8 mouse cellular contexts compared by ENCODE assay signal in genomic region chr4:99656605-99657429, GRCm38 (mm10). TPM values are rescaled to one million over a fixed set of nuclear protein-coding genes. Genes with fewer than 3 reads are reported as not detected.
DNase-seq lines count a peak whose midpoint lies in the region; ATAC-seq and TF ChIP-seq lines count a peak whose summit lies in the region.

No protein-coding gene starts in this region.

- peaks cover 97% of the 10 kb centered on the region for H3K27me3 ChIP-seq in liver, embryonic 11.5 days (replicated peaks; ENCODE audit: control insufficient read depth, insufficient read depth, low read length)
- peaks cover 53% of the 10 kb centered on the region for H3K27me3 ChIP-seq in forebrain, postnatal 0 days (ENCODE audit: insufficient read depth, low read length)
- H3K27me3 ChIP-seq in neural tube, embryonic 12.5 days (replicated peaks) = peaks cover 81% of the 10 kb centered on the region

- H3K27ac ChIP-seq in liver, embryonic 11.5 days (ENCODE audit: low read depth, low read length) = no peak overlapping the region
- no peak overlapping the region for H3K27ac ChIP-seq in forebrain, postnatal 0 days (ENCODE audit: low read depth, low read length)
- peak overlapping the region; percentile 47 for H3K27ac ChIP-seq in neural tube, embryonic 12.5 days

- H3K36me3 ChIP-seq in liver, embryonic 11.5 days (ENCODE audit: control insufficient read depth, insufficient read depth, low read length) = no peaks in the 10 kb centered on the region
- H3K36me3 ChIP-seq in forebrain, postnatal 0 days (ENCODE audit: insufficient read depth) = no peaks in the 10 kb centered on the region
- H3K36me3 ChIP-seq in neural tube, embryonic 12.5 days = no peaks in the 10 kb centered on the region

- peak overlapping the region; percentile 40 for H3K4me2 ChIP-seq in liver, embryonic 11.5 days
- peak overlapping the region; percentile 40 for H3K4me2 ChIP-seq in forebrain, postnatal 0 days (ENCODE audit: low read depth)
- peak overlapping the region; percentile 57 for H3K4me2 ChIP-seq in neural tube, embryonic 12.5 days (replicated peaks)

- DNase-seq in liver, embryonic 11.5 days (ENCODE audit: low spot score) = peak; percentile 49
- DNase-seq in liver = no peak
- DNase-seq in cerebellum, postnatal 14 days = peak; percentile 18 to 43
- peak; percentile 56 for DNase-seq in forebrain, postnatal 0 days
- DNase-seq in kidney, postnatal 25 days = peak; percentile 17 to 50
- DNase-seq in spleen, postnatal 10 days (ENCODE audit: low spot score in 2 of 2) = no peak

- peak overlapping the region; percentile 32 for H3K4me3 ChIP-seq in liver, embryonic 11.5 days (ENCODE audit: low read depth, low read length)
- H3K4me3 ChIP-seq in forebrain, postnatal 0 days (ENCODE audit: low read depth, low read length) = peak overlapping the region; percentile 26
- H3K4me3 ChIP-seq in neural tube, embryonic 12.5 days = peak overlapping the region; percentile 46

- 1% methylated on average over 87 of the region's 92 CpGs for WGBS in liver, embryonic 11.5 days
- WGBS in forebrain, postnatal 0 days = 3% methylated on average over 86 of the region's 92 CpGs
- under 1% methylated on average over 81 of the region's 92 CpGs for WGBS in neural tube, embryonic 12.5 days

- no peaks in the 10 kb centered on the region for H3K9me3 ChIP-seq in liver, embryonic 11.5 days (ENCODE audit: control insufficient read depth, low read length)
- no peaks in the 10 kb centered on the region for H3K9me3 ChIP-seq in forebrain, postnatal 0 days (ENCODE audit: low read length)
- no peaks in the 10 kb centered on the region for H3K9me3 ChIP-seq in neural tube, embryonic 12.5 days

- no peak for TF ChIP-seq CTCF in forebrain, postnatal 0 days (IDR thresholded peaks at IDR 0.05; ENCODE audit: low read depth)

- no peak for ATAC-seq in liver, embryonic 11.5 days (replicated peaks; ENCODE audit: low FRiP score)
- peak; percentile 42; the same call in 1 of the 2 replicates for ATAC-seq in forebrain, postnatal 0 days
- ATAC-seq in neural tube, embryonic 12.5 days (ENCODE audit: low FRiP score, low read depth) = peak; percentile 15; the same call in 1 of the 2 replicates
- ATAC-seq in erythroblast, adult 5-6 weeks (replicated peaks; ENCODE audit: low FRiP score, poor library complexity, severe bottlenecking) = no peak

- no peak overlapping the region for H3K9ac ChIP-seq in liver, embryonic 11.5 days (ENCODE audit: low read depth, low read length)
- no peak overlapping the region for H3K9ac ChIP-seq in forebrain, postnatal 0 days
- H3K9ac ChIP-seq in neural tube, embryonic 12.5 days = peak overlapping the region; percentile 70

- peaks cover 8% of the 10 kb centered on the region for H3K4me1 ChIP-seq in liver, embryonic 11.5 days (replicated peaks; ENCODE audit: control insufficient read depth, insufficient read depth, low read length)
- H3K4me1 ChIP-seq in forebrain, postnatal 0 days (ENCODE audit: insufficient read depth) = no peaks in the 10 kb centered on the region
- H3K4me1 ChIP-seq in neural tube, embryonic 12.5 days = peaks cover 18% of the 10 kb centered on the region; the same call in 1 of the 2 replicates

RNA-seq across cellular contexts. Expression of gene Foxd3, which starts 0.7 kb away (rescaled TPM):
- 0.07 and 0.10 TPM in 2 replicates for polyA plus RNA-seq in liver, embryonic 11.5 days (2014; fragmentation: Nextera tagmentation; extraction: Ambion mirVana)
- 0.81 and 1.2 TPM in 2 replicates for total RNA-seq in forebrain, postnatal 0 days (2014; rRNA removed)
- polyA plus RNA-seq in forebrain, postnatal 0 days (2015; fragmentation: Nextera tagmentation; extraction: Ambion mirVana) = 0.11 and 0.36 TPM in 2 replicates
- polyA plus RNA-seq in neural tube, embryonic 12.5 days (2016; fragmentation: Nextera tagmentation; extraction: Ambion mirVana) = 8.9 and 9.3 TPM in 2 replicates
- total RNA-seq in erythroblast, adult 5-6 weeks (2015; ENCODE audit: low replicate concordance) = not detected in 2 replicates
- total RNA-seq in erythroblast, adult 5-6 weeks (2017; ENCODE audit: low replicate concordance) = not detected in 2 replicates

RNA-seq across cellular contexts. Expression of gene Alg6, which starts 58.6 kb away (rescaled TPM):
- 27.6 and 33.3 TPM in 2 replicates for polyA plus RNA-seq in liver, embryonic 11.5 days (2014; fragmentation: Nextera tagmentation; extraction: Ambion mirVana)
- total RNA-seq in forebrain, postnatal 0 days (2014; rRNA removed) = 13.0 and 18.2 TPM in 2 replicates
- 6.3 and 9.8 TPM in 2 replicates for polyA plus RNA-seq in forebrain, postnatal 0 days (2015; fragmentation: Nextera tagmentation; extraction: Ambion mirVana)
- polyA plus RNA-seq in neural tube, embryonic 12.5 days (2016; fragmentation: Nextera tagmentation; extraction: Ambion mirVana) = 13.4 and 13.7 TPM in 2 replicates
- total RNA-seq in erythroblast, adult 5-6 weeks (2015; ENCODE audit: low replicate concordance) = 7.1 and 25.0 TPM in 2 replicates
- total RNA-seq in erythroblast, adult 5-6 weeks (2017; ENCODE audit: low replicate concordance) = 3.9 and 6.6 TPM in 2 replicates

Comparison
In these comparisons a context has a peak if more than half of its experiments do, and no peak if none do; other contexts are left out.
1. DNase-seq: peak in liver, embryonic 11.5 days (single experiment), cerebellum, postnatal 14 days (2 of 2), forebrain, postnatal 0 days (single experiment) and kidney, postnatal 25 days (2 of 2); none in liver (single experiment) and spleen, postnatal 10 days (0 of 2).
2. ATAC-seq: peak in forebrain, postnatal 0 days (single experiment) and neural tube, embryonic 12.5 days (single experiment); none in liver, embryonic 11.5 days (single experiment) and erythroblast, adult 5-6 weeks (single experiment).
3. Peak in every context shown above with its lines, with median percentiles within 50 percentile points of each other: H3K4me2 ChIP-seq and H3K4me3 ChIP-seq.